Mouse (Mus musculus): ENCODE measurements around the gene Atxn10. TPM values are rescaled to one million over a fixed set of nuclear protein-coding genes. Genes with fewer than 3 reads are reported as not detected.

The Atxn10 gene
- polyA plus RNA-seq, 1 experiment from 2014 or later = 190 TPM

GRCm38 (mm10) chr15:85507370-85508014 lies 171.4 kb downstream of the Atxn10 start:
- no peak overlapping the region for H3K9ac ChIP-seq (replicated peaks; ENCODE audit: low read depth)
- WGBS = 68% methylated on average over 32 of the region's 32 CpGs
- H3K27me3 ChIP-seq (replicated peaks; ENCODE audit: insufficient read depth, low read length) = no peaks in the 10 kb centered on the region
- no peak for TF ChIP-seq EP300 (IDR thresholded peaks at IDR 0.05)
- TF ChIP-seq CTCF (IDR thresholded peaks at IDR 0.05) = no peak
- no peaks in the 10 kb centered on the region for H3K36me3 ChIP-seq (ENCODE audit: insufficient read depth, low read length)
- no peak overlapping the region for H3K4me3 ChIP-seq (ENCODE audit: low read depth, low read length)
- no peaks in the 10 kb centered on the region for H3K9me3 ChIP-seq (ENCODE audit: low read length)
- no peaks in the 10 kb centered on the region; the same call in 1 of the 2 replicates for H3K4me1 ChIP-seq (ENCODE audit: insufficient read depth, low read depth, low read length)
- ATAC-seq (no peak), DNase-seq (ENCODE audit: low spot score) (no peak)
- no peak overlapping the region for H3K4me2 ChIP-seq (replicated peaks; ENCODE audit: low read depth, low read length)
- H3K27ac ChIP-seq (ENCODE audit: low read length) = no peak overlapping the region

Other genes starting within 250 kb of the Atxn10 start
- 0.04 TPM in 1 of 2 replicates, not detected in the other for gene Smc1b, start 204.3 kb upstream of the Atxn10 start, polyA plus RNA-seq (2015; fragmentation: Nextera tagmentation; extraction: Ambion mirVana)
- gene Ribc2, start 204.2 kb upstream of the Atxn10 start, polyA plus RNA-seq (2015; fragmentation: Nextera tagmentation; extraction: Ambion mirVana) = 0.56 and 1.2 TPM in 2 replicates
- gene Fbln1, start 130.3 kb upstream of the Atxn10 start, polyA plus RNA-seq (2015; fragmentation: Nextera tagmentation; extraction: Ambion mirVana) = 45.7 and 51.2 TPM in 2 replicates
- not detected in 2 replicates for gene 7530416G11Rik, start 167.0 kb downstream of the Atxn10 start, polyA plus RNA-seq (2015; fragmentation: Nextera tagmentation; extraction: Ambion mirVana)
- gene Wnt7b, start 246.2 kb downstream of the Atxn10 start, polyA plus RNA-seq (2015; fragmentation: Nextera tagmentation; extraction: Ambion mirVana) = 11.3 and 14.9 TPM in 2 replicates